Mouse (Mus musculus): ENCODE results near the gene Ube2q2. TPM values are rescaled to one million over a fixed set of nuclear protein-coding genes. Genes with fewer than 3 reads are reported as not detected.
A peak's percentile ranks its signal among the peaks of the same experiment; 100 is the strongest.
"Not testable (repeated sequence)": the region's sequence is repeated elsewhere in the genome, so short reads cannot be mapped to it uniquely, and the experiment has no call there.

The Ube2q2 gene
- polyA plus RNA-seq, 1 experiment from 2014 or later, result 37.3 TPM

- no peaks in the 10 kb centered on the region for H3K36me3 ChIP-seq
- H3K9me3 ChIP-seq (replicated peaks), result no peaks in the 10 kb centered on the region
- peaks cover 7% of the 10 kb centered on the region; the same call in 1 of the 2 replicates for H3K4me1 ChIP-seq (replicated peaks)
- peak overlapping the region; percentile 66 for H3K4me2 ChIP-seq
- no peak overlapping the region for H3K9ac ChIP-seq
- no peak overlapping the region for H3K27ac ChIP-seq (ENCODE audit: poor library complexity, severe bottlenecking)
- no peaks in the 10 kb centered on the region for H3K27me3 ChIP-seq (replicated peaks)
- no peak for ATAC-seq (ENCODE audit: insufficient number of reproducible peaks, low FRiP score)
- 30% methylated on average over 24 of the region's 24 CpGs for WGBS
- peak overlapping the region; percentile 28 for H3K4me3 ChIP-seq
These were observed 93.4 kb downstream of the Ube2q2 start for GRCm38 (mm10) chr9:55241863-55242685.

- H3K9me3 ChIP-seq (replicated peaks), result no peaks in the 10 kb centered on the region
- 69% methylated on average over 3 of the region's 3 CpGs for WGBS
- no peak overlapping the region for H3K9ac ChIP-seq
- no peak overlapping the region for H3K4me2 ChIP-seq
- H3K27ac ChIP-seq (ENCODE audit: poor library complexity, severe bottlenecking), result no peak overlapping the region
- H3K4me1 ChIP-seq (replicated peaks), result peaks cover 7% of the 10 kb centered on the region; the same call in 1 of the 2 replicates
- no peak overlapping the region for H3K4me3 ChIP-seq
- no peak for ATAC-seq (ENCODE audit: insufficient number of reproducible peaks, low FRiP score)
- no peaks in the 10 kb centered on the region for H3K36me3 ChIP-seq
- no peaks in the 10 kb centered on the region for H3K27me3 ChIP-seq (replicated peaks)
These were observed 94.6 kb downstream of the Ube2q2 start for GRCm38 (mm10) chr9:55243280-55243679.

GRCm38 (mm10) chr9:55244079-55244478 lies 95.4 kb downstream of the Ube2q2 start:
- Histone ChIP-seq H3K9ac (no peak overlapping the region), H3K4me2 (no peak overlapping the region), H3K27ac (ENCODE audit: poor library complexity, severe bottlenecking) (no peak overlapping the region), H3K4me1 (replicated peaks) (peaks cover 7% of the 10 kb centered on the region; the same call in 1 of the 2 replicates), H3K36me3 (no peaks in the 10 kb centered on the region), H3K4me3 (no peak overlapping the region), H3K9me3 (replicated peaks) (no peaks in the 10 kb centered on the region), H3K27me3 (replicated peaks) (no peaks in the 10 kb centered on the region)
- WGBS, result 61% methylated on average over 3 of the region's 3 CpGs
- no peak for ATAC-seq (ENCODE audit: insufficient number of reproducible peaks, low FRiP score)

- H3K4me2 ChIP-seq; H3K27me3 ChIP-seq (replicated peaks); H3K9me3 ChIP-seq (replicated peaks); H3K36me3 ChIP-seq; H3K4me3 ChIP-seq; H3K9ac ChIP-seq; H3K4me1 ChIP-seq (replicated peaks): not testable (repeated sequence)
- 76% methylated on average over 1 of the region's 1 CpGs for WGBS
- ATAC-seq (ENCODE audit: insufficient number of reproducible peaks, low FRiP score), result peak; percentile 66
- H3K27ac ChIP-seq (ENCODE audit: poor library complexity, severe bottlenecking), result peak overlapping the region; percentile 32; the same call in 1 of the 2 replicates
These were observed 96.5 kb downstream of the Ube2q2 start for GRCm38 (mm10) chr9:55245057-55245750.

- Histone ChIP-seq H3K9ac (no peak overlapping the region), H3K27me3 (replicated peaks) (no peaks in the 10 kb centered on the region), H3K36me3 (no peaks in the 10 kb centered on the region), H3K4me3 (no peak overlapping the region), H3K4me1 (replicated peaks) (peaks cover 7% of the 10 kb centered on the region; the same call in 1 of the 2 replicates), H3K27ac (ENCODE audit: poor library complexity, severe bottlenecking) (no peak overlapping the region), H3K4me2 (no peak overlapping the region), H3K9me3 (replicated peaks) (no peaks in the 10 kb centered on the region)
- WGBS, result 77% methylated on average over 8 of the region's 8 CpGs
- ATAC-seq (ENCODE audit: insufficient number of reproducible peaks, low FRiP score), result no peak
These were observed 97.8 kb downstream of the Ube2q2 start for GRCm38 (mm10) chr9:55246440-55246839.

GRCm38 (mm10) chr9:55246918-55247317 lies 98.3 kb downstream of the Ube2q2 start:
- Histone ChIP-seq H3K9me3 (replicated peaks) (no peaks in the 10 kb centered on the region), H3K4me2 (no peak overlapping the region), H3K4me3 (no peak overlapping the region), H3K27me3 (replicated peaks) (no peaks in the 10 kb centered on the region), H3K4me1 (replicated peaks) (peaks cover 7% of the 10 kb centered on the region; the same call in 1 of the 2 replicates), H3K9ac (no peak overlapping the region), H3K36me3 (no peaks in the 10 kb centered on the region), H3K27ac (ENCODE audit: poor library complexity, severe bottlenecking) (no peak overlapping the region)
- no peak for ATAC-seq (ENCODE audit: insufficient number of reproducible peaks, low FRiP score)
- WGBS, result 80% methylated on average over 4 of the region's 4 CpGs

- no peak for ATAC-seq (ENCODE audit: insufficient number of reproducible peaks, low FRiP score)
- no peak overlapping the region for H3K4me2 ChIP-seq
- H3K9me3 ChIP-seq (replicated peaks), result no peaks in the 10 kb centered on the region
- H3K9ac ChIP-seq, result no peak overlapping the region
- peaks cover 7% of the 10 kb centered on the region; the same call in 1 of the 2 replicates for H3K4me1 ChIP-seq (replicated peaks)
- WGBS, result 81% methylated on average over 4 of the region's 4 CpGs
- H3K4me3 ChIP-seq, result no peak overlapping the region
- H3K27me3 ChIP-seq (replicated peaks), result no peaks in the 10 kb centered on the region
- H3K27ac ChIP-seq (ENCODE audit: poor library complexity, severe bottlenecking), result no peak overlapping the region
- H3K36me3 ChIP-seq, result no peaks in the 10 kb centered on the region
These were observed 99.8 kb downstream of the Ube2q2 start for GRCm38 (mm10) chr9:55248465-55248864.

- Histone ChIP-seq H3K4me1 (replicated peaks) (no peaks in the 10 kb centered on the region), H3K36me3 (no peaks in the 10 kb centered on the region), H3K27me3 (replicated peaks) (no peaks in the 10 kb centered on the region), H3K9me3 (replicated peaks) (no peaks in the 10 kb centered on the region), H3K4me2 (no peak overlapping the region), H3K9ac (no peak overlapping the region), H3K27ac (ENCODE audit: poor library complexity, severe bottlenecking) (no peak overlapping the region), H3K4me3 (no peak overlapping the region)
- no peak for ATAC-seq (ENCODE audit: insufficient number of reproducible peaks, low FRiP score)
- 84% methylated on average over 6 of the region's 6 CpGs for WGBS
These were observed 102.1 kb downstream of the Ube2q2 start for GRCm38 (mm10) chr9:55250595-55251247.

GRCm38 (mm10) chr9:55252097-55252496 lies 103.4 kb downstream of the Ube2q2 start:
- 54% methylated on average over 2 of the region's 2 CpGs for WGBS
- not testable (repeated sequence) for H3K27ac ChIP-seq (ENCODE audit: poor library complexity, severe bottlenecking); H3K36me3 ChIP-seq; H3K4me2 ChIP-seq; H3K4me1 ChIP-seq (replicated peaks); H3K9ac ChIP-seq; H3K4me3 ChIP-seq; H3K27me3 ChIP-seq (replicated peaks); H3K9me3 ChIP-seq (replicated peaks); ATAC-seq (ENCODE audit: insufficient number of reproducible peaks, low FRiP score)

- no peaks in the 10 kb centered on the region for H3K27me3 ChIP-seq (replicated peaks)
- no peak for ATAC-seq (ENCODE audit: insufficient number of reproducible peaks, low FRiP score)
- H3K36me3 ChIP-seq, result no peaks in the 10 kb centered on the region
- 60% methylated on average over 1 of the region's 1 CpGs for whole genome bisulfite sequencing
- H3K9ac ChIP-seq, result no peak overlapping the region
- H3K4me2 ChIP-seq, result no peak overlapping the region
- no peaks in the 10 kb centered on the region for H3K4me1 ChIP-seq (replicated peaks)
- H3K9me3 ChIP-seq (replicated peaks), result no peaks in the 10 kb centered on the region
- H3K4me3 ChIP-seq, result no peak overlapping the region
- H3K27ac ChIP-seq (ENCODE audit: poor library complexity, severe bottlenecking), result no peak overlapping the region
These were observed 105.2 kb downstream of the Ube2q2 start for GRCm38 (mm10) chr9:55253849-55254248.

GRCm38 (mm10) chr9:55255056-55255455 lies 106.4 kb downstream of the Ube2q2 start:
- Histone ChIP-seq H3K9ac (no peak overlapping the region), H3K9me3 (replicated peaks) (no peaks in the 10 kb centered on the region), H3K4me2 (no peak overlapping the region), H3K4me1 (replicated peaks) (no peaks in the 10 kb centered on the region), H3K27ac (ENCODE audit: poor library complexity, severe bottlenecking) (no peak overlapping the region), H3K27me3 (replicated peaks) (no peaks in the 10 kb centered on the region), H3K36me3 (no peaks in the 10 kb centered on the region), H3K4me3 (no peak overlapping the region)
- whole genome bisulfite sequencing, result 90% methylated on average over 5 of the region's 5 CpGs
- no peak for ATAC-seq (ENCODE audit: insufficient number of reproducible peaks, low FRiP score)

Data from heart, embryonic 12.5 days (tissue).